ENCODE assay signal across 7 mouse cellular contexts in the genomic region with DNA sequence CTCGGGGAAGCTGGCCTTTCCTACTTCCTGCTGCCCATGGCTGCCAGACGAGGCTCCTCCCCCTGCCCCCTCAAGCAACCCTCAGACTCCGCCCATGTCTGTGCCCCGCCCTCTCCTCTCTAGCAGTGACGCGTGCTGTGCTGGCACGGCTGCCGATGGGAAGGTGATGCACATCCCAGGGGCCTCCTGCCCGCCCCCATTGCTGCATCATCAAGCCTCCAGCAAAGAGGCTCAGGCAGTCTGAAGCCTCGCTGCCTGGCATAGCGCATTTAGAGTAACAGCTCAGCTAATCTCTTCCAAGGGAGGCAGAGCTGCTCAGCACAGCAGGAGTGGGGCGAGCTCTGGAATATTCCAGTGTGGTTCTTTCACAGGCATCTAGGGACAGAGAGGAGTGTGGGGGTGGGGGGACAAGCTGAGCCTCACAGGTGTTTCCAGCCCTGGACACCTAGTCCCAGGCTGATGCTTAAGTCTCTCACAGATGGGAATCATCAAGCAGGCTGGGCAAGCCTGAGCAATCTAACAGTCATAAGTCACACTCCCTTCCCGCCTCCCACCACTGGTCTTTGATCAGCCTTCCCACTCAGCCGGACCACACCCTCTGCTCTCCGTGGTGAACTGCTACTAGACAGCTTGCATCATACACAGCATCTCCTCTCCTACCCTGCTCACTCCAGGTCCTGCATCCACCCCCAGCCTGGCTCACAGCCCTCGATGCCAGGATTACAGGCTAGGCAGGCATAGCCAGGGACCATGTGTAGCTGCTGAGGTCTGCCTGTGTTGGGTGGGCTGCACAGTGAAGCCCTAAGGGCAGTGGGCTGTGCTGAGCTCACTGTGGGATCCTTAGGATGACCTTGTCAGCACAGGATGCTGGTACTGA. TPM values are rescaled to one million over a fixed set of nuclear protein-coding genes. Genes with fewer than 3 reads are reported as not detected.
A peak's percentile ranks its signal among the peaks of the same experiment; 100 is the strongest.
DNase-seq lines count a peak whose midpoint lies in the region; ATAC-seq lines count a peak whose summit lies in the region.
"Not testable (repeated sequence)": the region's sequence is repeated elsewhere in the genome, so short reads cannot be mapped to it uniquely, and the experiment has no call there.

No protein-coding gene starts in this region.

- H3K9me3 ChIP-seq in embryonic facial prominence, embryonic 12.5 days; limb, embryonic 11.5 days (ENCODE audit: control insufficient read depth, low read length); midbrain, embryonic 12.5 days: not testable (repeated sequence)

- peak overlapping the region; percentile 22 for H3K4me3 ChIP-seq in embryonic facial prominence, embryonic 12.5 days
- H3K4me3 ChIP-seq in limb, embryonic 11.5 days (ENCODE audit: low read depth, low read length): peak overlapping the region; percentile 8; the same call in 1 of the 2 replicates
- H3K4me3 ChIP-seq in midbrain, embryonic 12.5 days: peak overlapping the region; percentile 28

- 7% methylated on average over 14 of the region's 16 CpGs for WGBS in embryonic facial prominence, embryonic 12.5 days
- WGBS in limb, embryonic 11.5 days: 6% methylated on average over 14 of the region's 16 CpGs
- WGBS in midbrain, embryonic 12.5 days: 13% methylated on average over 16 of the region's 16 CpGs

- DNase-seq in adrenal gland, adult 2 months: peak; percentile 88
- DNase-seq in heart, adult 18-20 months: peak; percentile 82 to 85
- DNase-seq in kidney, adult 18-20 months: peak; percentile 81
- DNase-seq in limb, embryonic 11.5 days (ENCODE audit: low spot score): peak; percentile 89
- peak; percentile 61 for DNase-seq in skeletal muscle tissue, adult 2 months (ENCODE audit: low read depth, low spot score)

- H3K9ac ChIP-seq in embryonic facial prominence, embryonic 12.5 days: 0 out of 2 replicates have a peak overlapping the region, but pooled peaks have one; percentile 15
- not testable (repeated sequence) for H3K9ac ChIP-seq in limb, embryonic 11.5 days (ENCODE audit: low read length)
- peak overlapping the region; percentile 46 for H3K9ac ChIP-seq in midbrain, embryonic 12.5 days (replicated peaks)

- H3K4me2 ChIP-seq in embryonic facial prominence, embryonic 12.5 days (replicated peaks): peak overlapping the region; percentile 49
- peak overlapping the region; percentile 54 for H3K4me2 ChIP-seq in limb, embryonic 11.5 days (ENCODE audit: low read depth, severe bottlenecking)
- peak overlapping the region; percentile 54 for H3K4me2 ChIP-seq in midbrain, embryonic 12.5 days (replicated peaks)

- H3K27ac ChIP-seq in embryonic facial prominence, embryonic 12.5 days: peak overlapping the region; percentile 37; the same call in 1 of the 2 replicates
- not testable (repeated sequence) for H3K27ac ChIP-seq in limb, embryonic 11.5 days (replicated peaks; ENCODE audit: low read depth, low read length)
- 0 out of 2 replicates have a peak overlapping the region, but pooled peaks have one; percentile 25 for H3K27ac ChIP-seq in midbrain, embryonic 12.5 days (replicated peaks)

- not testable (repeated sequence) for H3K4me1 ChIP-seq in embryonic facial prominence, embryonic 12.5 days; limb, embryonic 11.5 days (ENCODE audit: control insufficient read depth, insufficient read depth, low read length)
- H3K4me1 ChIP-seq in midbrain, embryonic 12.5 days: peaks cover 12% of the 10 kb centered on the region

- peak; percentile 91 for ATAC-seq in embryonic facial prominence, embryonic 12.5 days (ENCODE audit: insufficient number of reproducible peaks, insufficient read depth, low FRiP score, low TSS enrichment)
- peak; percentile 80 for ATAC-seq in limb, embryonic 11.5 days (ENCODE audit: insufficient number of reproducible peaks, low FRiP score, low TSS enrichment, low read depth)
- ATAC-seq in midbrain, embryonic 12.5 days (ENCODE audit: low FRiP score, low read depth): peak; percentile 93

- not testable (repeated sequence) for H3K27me3 ChIP-seq in embryonic facial prominence, embryonic 12.5 days; limb, embryonic 11.5 days (ENCODE audit: control insufficient read depth, insufficient read depth, low read length); midbrain, embryonic 12.5 days

- H3K36me3 ChIP-seq in embryonic facial prominence, embryonic 12.5 days; limb, embryonic 11.5 days (ENCODE audit: control insufficient read depth, insufficient read depth, low read length); midbrain, embryonic 12.5 days: not testable (repeated sequence)

RNA-seq across cellular contexts. Expression of gene Hsf2bp, which starts 55.5 kb away (rescaled TPM):
- 1 to 10 TPM in 1 of 2 experiments, under 1 TPM in 1; 0.58 to 1.4 TPM for total RNA-seq in adrenal gland, adult 2 months (2021)
- polyA plus RNA-seq in adrenal gland, adult 2 months (2012; rRNA removed): not detected in 2 replicates
- polyA plus RNA-seq in embryonic facial prominence, embryonic 12.5 days (2016; fragmentation: Nextera tagmentation; extraction: Ambion mirVana): 0.35 and 0.89 TPM in 2 replicates
- 1 to 10 TPM; 1.2 to 1.4 TPM for total RNA-seq in heart, adult 18-20 months (2021)
- 0.55 and 0.64 TPM in 2 replicates for polyA plus RNA-seq in limb, embryonic 11.5 days (2014; fragmentation: Nextera tagmentation; extraction: Ambion mirVana)
- 0.62 and 0.66 TPM in 2 replicates for polyA plus RNA-seq in midbrain, embryonic 12.5 days (2016; fragmentation: Nextera tagmentation; extraction: Ambion mirVana)

RNA-seq across cellular contexts. Expression of gene Rrp1b, which starts 55.7 kb away (rescaled TPM):
- total RNA-seq in adrenal gland, adult 2 months (2021): 10 to 100 TPM; 23.6 to 23.7 TPM
- 17.3 and 24.3 TPM in 2 replicates for polyA plus RNA-seq in adrenal gland, adult 2 months (2012; rRNA removed)
- polyA plus RNA-seq in embryonic facial prominence, embryonic 12.5 days (2016; fragmentation: Nextera tagmentation; extraction: Ambion mirVana): 72.4 and 74.9 TPM in 2 replicates
- total RNA-seq in heart, adult 18-20 months (2021): 1 to 10 TPM; 6.3 to 6.9 TPM
- polyA plus RNA-seq in limb, embryonic 11.5 days (2014; fragmentation: Nextera tagmentation; extraction: Ambion mirVana): 79.1 and 80.9 TPM in 2 replicates
- 50.6 and 54.5 TPM in 2 replicates for polyA plus RNA-seq in midbrain, embryonic 12.5 days (2016; fragmentation: Nextera tagmentation; extraction: Ambion mirVana)
